Mouse (Mus musculus) MEL (cell line): ENCODE measurements around the gene Atp2c1.

ENCODE experiments used
- CTCF ChIP-seq, 3 experiments: IDR thresholded peaks in 2 of 3; conservative IDR thresholded peaks in 1 of 3; 2 replicates each; pipeline ENCODE4 v1.5.1; 2011 to 2012; ENCODE audit warnings: low read length in 3 of 3, low read depth in 2 of 3, mild to moderate bottlenecking in 2 of 3, improper control_type of control experiment in 1 of 3, inconsistent platforms in 1 of 3, mixed read lengths in 1 of 3, moderate library complexity in 1 of 3; ENCODE audit not compliant: control insufficient read depth in 1 of 3, insufficient read depth in 1 of 3, poor library complexity in 1 of 3, severe bottlenecking in 1 of 3
- EP300 ChIP-seq, 2 experiments: IDR thresholded peaks; 2 replicates each; pipeline ENCODE4 v1.6.1; 2011; ENCODE audit warnings: improper control_type of control experiment in 2 of 2, low read length in 2 of 2, low read depth in 1 of 2, mild to moderate bottlenecking in 1 of 2
- MAX ChIP-seq: IDR thresholded peaks from 2 replicates; pipeline ENCODE4 v1.6.1; 2011; ENCODE audit warnings: low read length, improper control_type of control experiment
- SIN3A ChIP-seq: IDR thresholded peaks from 2 replicates; pipeline ENCODE4 v1.6.1; 2012; ENCODE audit warnings: low read length, improper control_type of control experiment, inconsistent platforms

GRCm38 (mm10) chr9:105362181-105362580 is 164.9 kb downstream of the Atp2c1 start:
- TF ChIP-seq CTCF (IDR thresholded peaks at IDR 0.05 in 2 of 3, conservative IDR thresholded peaks at IDR 0.05 in 1 of 3; ENCODE audit: control insufficient read depth in 1 of 3, insufficient read depth in 1 of 3, low read depth in 2 of 3, low read length in 3 of 3, poor library complexity in 1 of 3, severe bottlenecking in 1 of 3): no peak
- TF ChIP-seq MAX: no peak
- no peak for TF ChIP-seq SIN3A
- TF ChIP-seq EP300 (IDR thresholded peaks at IDR 0.05; ENCODE audit: low read depth in 1 of 2, low read length in 2 of 2): no peak
